Mouse (Mus musculus) left cerebral cortex, postnatal 4 days (tissue): Measurements from ENCODE around the gene Cd34. TPM values are rescaled to one million over a fixed set of nuclear protein-coding genes. Genes with fewer than 3 reads are reported as not detected.

Experiments used
- DNase-seq: peaks from one replicate; pipeline ENCODE4 v3.0.0-alpha.2; 2022
- intact Hi-C: fragments of 180-260 bp; cut with DNase I; formaldehyde crosslinking; loops from one replicate; pipeline ENCODE4 v1.15.1; 2025
- total RNA-seq, 2 experiments: library from RNA; stranded (reverse); gene quantifications; 2 replicates each; pipeline ENCODE4 v1.2.3; 2021

Gene Cd34
- total RNA-seq, 2 experiments from 2014 or later: 19.1 to 20.4 TPM

- intact Hi-C loops: no loop called here
Observed at GRCm38 (mm10) chr1:195003328-195003727, 64.7 kb downstream of the Cd34 start.

GRCm38 (mm10) chr1:195004194-195004593, 65.6 kb downstream of the Cd34 start:
- intact Hi-C loops: no loop called here
- no peak for DNase-seq

More at GRCm38 (mm10) chr1:195003328-195003727, 64.7 kb downstream of the Cd34 start:
- DNase-seq: no peak

GRCm38 (mm10) chr1:195006267-195006666, 67.6 kb downstream of the Cd34 start:
- intact Hi-C loops: no loop called here
- no peak for DNase-seq

Other genes with a start within 250 kb of the Cd34 start
- gene Cd46, start 153.4 kb downstream of the Cd34 start, total RNA-seq: 1 to 10 TPM; 6.7 to 9.0 TPM
- 10 to 100 TPM; 43.3 to 50.4 TPM for gene Cr1l, start 192.8 kb downstream of the Cd34 start, total RNA-seq
- 1 to 10 TPM; 3.6 to 4.2 TPM for gene Cr2, start 237.9 kb downstream of the Cd34 start, total RNA-seq